Mouse (Mus musculus) C2C12 (cell line): ENCODE measurements around the gene Sorbs1. TPM values are rescaled to one million over a fixed set of nuclear protein-coding genes. Genes with fewer than 3 reads are reported as not detected.

Source experiments
- H3K27me3 ChIP-seq: one replicate; pipeline ENCODE4 v1.6.1; 2011; ENCODE audit not compliant: control insufficient read depth, insufficient read depth, insufficient read length
- H3K36me3 ChIP-seq: one replicate; pipeline ENCODE4 v1.6.1; 2011; ENCODE audit not compliant: control insufficient read depth, insufficient read depth
- H3K4me3 ChIP-seq: one replicate; pipeline ENCODE4 v1.5.1; 2011; ENCODE audit warnings: mild to moderate bottlenecking, control low read depth; ENCODE audit not compliant: poor library complexity, insufficient read depth, severe bottlenecking
- H3K79me2 ChIP-seq: one replicate; pipeline ENCODE4 v1.6.1; 2011; ENCODE audit not compliant: control insufficient read depth, insufficient read depth
- H3K79me3 ChIP-seq: one replicate; pipeline ENCODE4 v1.6.1; 2011; ENCODE audit warnings: low read depth, control low read depth
- H3ac ChIP-seq: one replicate; pipeline ENCODE3; 2011; ENCODE audit warnings: low read depth; ENCODE audit not compliant: control insufficient read depth, insufficient read length
- CEBPB ChIP-seq: IDR thresholded peaks from one replicate; pipeline ENCODE4 v1.6.1; 2011; ENCODE audit warnings: low read depth, mild to moderate bottlenecking, control low read depth, moderate library complexity
- CTCF ChIP-seq: IDR thresholded peaks from one replicate; pipeline ENCODE4 v1.5.1; 2011; ENCODE audit not compliant: control insufficient read depth, insufficient read depth, insufficient read length
- FOSL1 ChIP-seq: IDR thresholded peaks from one replicate; pipeline ENCODE4 v1.8.0; 2011; ENCODE audit warnings: mild to moderate bottlenecking, low read length; ENCODE audit not compliant: poor library complexity, insufficient read depth, severe bottlenecking
- MAX ChIP-seq: IDR thresholded peaks from one replicate; pipeline ENCODE4 v1.6.1; 2011; ENCODE audit warnings: mild to moderate bottlenecking, control low read depth
- MYOD1 ChIP-seq: IDR thresholded peaks from one replicate; pipeline ENCODE4 v1.6.1; 2011; ENCODE audit warnings: low read depth; ENCODE audit not compliant: control insufficient read depth, insufficient read length
- MYOG ChIP-seq: IDR thresholded peaks from one replicate; pipeline ENCODE4 v1.6.1; 2011; ENCODE audit not compliant: control insufficient read depth, insufficient read length; ENCODE audit errors: extremely low read depth
- USF1 ChIP-seq: IDR thresholded peaks from one replicate; pipeline ENCODE4 v1.6.1; 2011; ENCODE audit warnings: low read depth, mild to moderate bottlenecking, control low read depth, moderate library complexity
- polyA plus RNA-seq: library from polyadenylated mRNA; unstranded; fragments of >200 nt; fragmentation: generic; extraction: Trizol; gene quantifications from one replicate; pipeline ENCODE4 v1.2.1, GENCODE M21; 2012; ENCODE audit warnings: missing spikeins

Gene Sorbs1
- polyA plus RNA-seq, 1 experiment: 9.0 TPM

DNA sequence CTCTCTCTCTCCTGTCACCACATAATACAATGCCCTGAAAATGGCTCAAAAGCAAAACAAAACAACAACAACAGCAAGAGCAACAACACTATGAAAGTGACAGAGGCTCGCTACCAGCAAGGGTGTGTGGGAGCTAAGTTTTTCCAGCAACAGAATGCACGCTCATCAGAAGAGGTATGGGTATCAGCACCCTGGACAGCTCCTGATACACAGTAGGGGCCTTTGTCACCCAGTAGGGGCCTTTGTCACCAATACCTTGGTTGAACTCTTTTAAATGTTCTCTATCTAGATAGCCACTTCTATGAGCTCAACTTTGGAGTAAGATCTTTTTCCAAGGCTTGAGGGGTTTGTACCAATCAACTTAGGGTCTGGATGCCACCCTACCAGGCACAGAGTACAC, 138.9 kb downstream of the Sorbs1 start:
- Histone ChIP-seq H3K36me3 (peaks cover 7% of the 10 kb centered on the region), H3ac (no peak overlapping the region), H3K79me2 (no peaks in the 10 kb centered on the region), H3K27me3 (no peaks in the 10 kb centered on the region), H3K79me3 (no peaks in the 10 kb centered on the region), H3K4me3 (no peak overlapping the region)
- no peak for TF ChIP-seq FOSL1
- no peak for TF ChIP-seq USF1
- no peak for TF ChIP-seq MYOG
- no peak for TF ChIP-seq CTCF
- TF ChIP-seq MYOD1: no peak
- no peak for TF ChIP-seq CEBPB

DNA sequence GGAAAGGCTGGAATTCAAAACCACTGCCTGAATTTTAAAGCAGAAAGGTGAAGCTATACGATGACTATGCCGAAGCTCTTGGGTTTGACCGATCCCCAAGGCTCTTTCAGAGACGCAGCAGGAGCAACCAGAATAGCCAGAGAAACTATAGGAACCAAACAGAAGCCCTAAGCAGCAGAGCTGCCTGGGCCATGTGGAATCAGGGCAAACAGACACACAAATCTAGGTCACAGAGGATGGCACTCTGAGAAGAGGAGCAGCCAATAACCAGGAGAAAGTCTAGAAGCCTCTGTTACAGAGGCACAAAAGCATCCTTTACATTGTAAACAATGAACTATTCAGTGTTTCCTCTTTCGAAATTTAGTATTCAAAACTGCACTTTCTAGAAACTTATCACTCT, 140.9 kb downstream of the Sorbs1 start:
- Histone ChIP-seq H3ac (no peak overlapping the region), H3K79me2 (no peaks in the 10 kb centered on the region), H3K4me3 (no peak overlapping the region), H3K27me3 (no peaks in the 10 kb centered on the region), H3K79me3 (no peaks in the 10 kb centered on the region), H3K36me3 (peaks cover 12% of the 10 kb centered on the region)
- TF ChIP-seq MAX (no peak), CTCF (no peak), CEBPB (no peak), MYOD1 (no peak)

DNA sequence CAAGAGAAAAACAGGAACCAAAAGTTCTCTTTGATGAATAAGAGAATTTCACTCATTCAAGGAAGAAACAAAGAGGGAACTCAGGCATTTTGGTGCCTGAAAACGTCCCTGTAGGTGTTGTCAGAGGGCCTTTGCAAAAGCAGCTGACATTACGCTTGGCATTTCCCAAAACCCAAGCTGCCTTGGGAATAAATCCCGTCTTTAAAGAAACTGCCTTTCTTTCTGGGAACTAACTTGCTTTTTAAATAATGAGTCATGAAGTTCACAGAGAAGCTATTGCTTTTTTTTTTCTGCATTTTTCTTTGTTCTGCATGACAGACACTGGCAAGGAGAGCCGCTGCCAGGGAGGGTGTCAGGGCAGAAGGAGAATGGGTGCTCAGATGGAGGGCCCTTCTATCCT, 141.7 kb downstream of the Sorbs1 start:
- Histone ChIP-seq H3K27me3 (no peaks in the 10 kb centered on the region), H3ac (no peak overlapping the region), H3K79me2 (no peaks in the 10 kb centered on the region), H3K4me3 (no peak overlapping the region), H3K36me3 (peaks cover 12% of the 10 kb centered on the region), H3K79me3 (no peaks in the 10 kb centered on the region)
- TF ChIP-seq CEBPB (no peak), MYOD1 (no peak), CTCF (no peak), FOSL1 (no peak)

DNA sequence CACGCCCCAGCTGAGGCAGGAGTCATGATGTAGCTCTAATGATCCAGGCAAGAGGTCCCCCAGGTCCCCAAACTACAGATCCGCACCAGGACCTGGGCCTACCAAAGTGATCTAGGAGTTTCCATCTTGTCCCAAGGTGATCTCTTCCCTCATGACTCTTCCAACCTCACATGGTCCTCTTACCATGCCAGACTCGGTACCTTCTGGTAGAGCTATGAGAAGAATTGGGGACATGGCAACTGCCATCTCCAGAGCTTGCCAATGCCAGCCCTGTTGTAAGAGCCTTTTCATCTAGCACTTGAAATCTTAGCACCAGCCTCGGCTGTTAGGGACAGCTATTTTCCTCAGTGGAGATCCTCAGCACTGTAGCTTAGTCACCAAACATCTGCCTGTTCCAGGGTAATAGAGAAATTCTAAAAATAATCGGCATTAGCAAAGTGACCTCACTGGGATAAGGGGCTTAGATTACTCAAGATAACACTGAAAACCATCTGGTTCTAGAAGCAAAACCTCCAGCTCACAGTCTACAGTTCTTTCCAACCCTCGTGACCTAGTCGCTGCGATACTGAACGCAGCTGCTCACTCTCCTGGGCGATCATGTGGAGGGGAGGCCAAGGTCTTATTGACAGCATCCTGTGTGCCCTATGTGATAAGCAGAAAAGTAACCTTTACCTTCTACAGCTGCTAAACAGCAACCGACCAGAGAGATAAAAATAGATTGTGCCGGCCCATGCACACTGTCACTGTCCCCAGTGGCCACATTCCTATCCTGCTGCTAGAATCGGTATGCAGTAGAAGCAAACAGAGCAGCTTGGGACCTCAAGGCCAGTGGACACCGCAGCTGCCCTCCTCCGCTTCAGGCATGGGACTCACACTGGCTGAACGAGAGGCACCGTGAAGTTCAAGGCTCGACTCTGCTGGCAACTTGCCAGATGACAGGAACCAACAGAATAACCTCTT, 143.4 kb downstream of the Sorbs1 start:
- H3K27me3 ChIP-seq: no peaks in the 10 kb centered on the region
- H3K79me3 ChIP-seq: no peaks in the 10 kb centered on the region
- no peak overlapping the region for H3K4me3 ChIP-seq
- H3K36me3 ChIP-seq: peaks cover 12% of the 10 kb centered on the region
- peak; percentile 42 for TF ChIP-seq MYOD1
- no peak for TF ChIP-seq USF1
- TF ChIP-seq MAX: no peak
- no peak for TF ChIP-seq CEBPB
- no peak overlapping the region for H3ac ChIP-seq
- no peaks in the 10 kb centered on the region for H3K79me2 ChIP-seq

DNA sequence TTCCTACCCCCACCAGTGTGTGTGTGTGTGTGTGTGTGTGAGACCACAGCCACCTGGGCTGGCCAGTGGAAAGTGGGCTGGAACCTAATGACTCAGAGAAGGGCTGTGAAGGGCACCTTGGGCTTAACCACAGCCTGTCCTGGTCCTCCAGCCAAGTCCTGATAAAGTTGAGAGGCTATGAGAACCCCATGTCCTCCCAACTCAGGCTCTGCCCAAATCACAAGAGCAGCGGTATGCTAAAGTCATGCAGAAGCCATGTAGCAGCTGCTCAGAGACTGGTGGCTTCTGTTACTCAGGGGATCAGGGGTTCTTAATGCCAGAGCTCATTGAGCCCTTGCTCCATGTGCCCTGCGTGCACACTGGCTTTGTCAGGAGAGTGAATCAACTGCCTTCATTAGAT, 145.1 kb downstream of the Sorbs1 start:
- H3K27me3 ChIP-seq: no peaks in the 10 kb centered on the region
- TF ChIP-seq CEBPB: no peak

DNA sequence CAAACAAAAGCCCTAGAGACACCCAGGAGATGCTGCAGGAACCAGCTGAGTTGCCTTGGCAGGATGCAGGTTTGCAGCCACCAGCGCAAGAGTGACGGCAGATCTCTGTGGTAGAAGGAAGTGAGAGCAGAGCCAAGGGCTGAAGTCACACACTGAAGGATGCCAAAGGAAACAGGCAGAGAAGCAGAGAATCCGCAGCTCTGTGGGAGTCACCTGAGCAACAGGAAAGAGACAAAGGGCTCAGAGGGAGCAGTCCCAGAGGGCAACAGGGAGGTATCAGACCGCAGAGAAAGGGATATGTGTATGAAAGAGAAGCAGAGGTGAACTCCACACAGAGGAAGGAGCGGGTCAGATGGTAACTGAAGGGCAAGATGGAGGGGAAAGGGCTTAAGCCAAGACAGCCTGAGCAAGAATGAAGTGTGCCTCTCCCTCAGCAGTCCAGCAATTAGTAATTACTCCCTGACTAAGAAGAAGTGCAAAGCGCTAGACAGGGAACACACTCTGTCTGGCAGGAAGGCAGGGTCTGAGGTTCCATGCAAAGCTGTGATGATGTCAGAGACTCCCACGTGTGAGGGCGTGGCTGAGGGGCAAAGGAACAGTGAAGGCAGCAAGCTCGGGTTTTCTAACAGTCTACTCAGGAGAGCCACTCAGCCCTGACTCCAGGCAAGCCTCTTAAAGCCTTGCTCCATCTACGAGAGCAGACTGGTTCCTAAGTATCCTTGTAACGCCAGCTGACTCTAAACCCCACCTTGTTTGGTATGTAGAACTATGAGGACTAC, 147.2 kb downstream of the Sorbs1 start:
- Histone ChIP-seq H3ac (no peak overlapping the region), H3K79me3 (no peaks in the 10 kb centered on the region), H3K4me3 (no peak overlapping the region), H3K27me3 (no peaks in the 10 kb centered on the region), H3K36me3 (peaks cover 5% of the 10 kb centered on the region), H3K79me2 (no peaks in the 10 kb centered on the region)
- TF ChIP-seq MYOD1 (no peak), USF1 (no peak), MYOG (no peak), CTCF (no peak), CEBPB (no peak), MAX (no peak), FOSL1 (no peak)

More for the DNA sequence above, 145.1 kb downstream of the Sorbs1 start:
- H3K79me3 ChIP-seq: no peaks in the 10 kb centered on the region
- no peaks in the 10 kb centered on the region for H3K79me2 ChIP-seq
- no peak overlapping the region for H3ac ChIP-seq
- H3K36me3 ChIP-seq: peaks cover 12% of the 10 kb centered on the region
- no peak overlapping the region for H3K4me3 ChIP-seq
